Comparison of ENCODE assay signal across 13 mouse cellular contexts in genomic region chr8:117342735-117343385, GRCm38 (mm10).
DNase-seq lines count a peak whose midpoint lies in the region; ATAC-seq and TF ChIP-seq lines count a peak whose summit lies in the region.
"Had no signal": no experiment of that assay in that cellular context is flagged by ENCODE, and none has a peak within 500 bp of the region (broad histone marks: within the 10 kb centered on the region; RNA-seq: fewer than 3 reads in every experiment).

No protein-coding gene starts in this region.

- H3K4me2 ChIP-seq in kidney, postnatal 0 days (ENCODE audit: low read length): no peak overlapping the region
- H3K4me2 ChIP-seq in kidney, embryonic 14.5 days (replicated peaks; ENCODE audit: low read depth, low read length): no peak overlapping the region
- peak overlapping the region; percentile 6; the same call in 1 of the 2 replicates for H3K4me2 ChIP-seq in intestine, postnatal 0 days (replicated peaks; ENCODE audit: low read depth)
- H3K4me2 ChIP-seq: forebrain, embryonic 13.5 days; hindbrain, embryonic 13.5 days; midbrain, embryonic 15.5 days had no signal

- no peak overlapping the region for H3K4me3 ChIP-seq in kidney, postnatal 0 days (replicated peaks; ENCODE audit: low read depth, low read length)
- H3K4me3 ChIP-seq in kidney, embryonic 14.5 days (ENCODE audit: low read length): no peak overlapping the region
- no peak overlapping the region for H3K4me3 ChIP-seq in MEL (ENCODE audit: control insufficient read depth in 1 of 2, insufficient read depth in 1 of 2, low read depth in 2 of 2, low read length in 2 of 2)
- no peak overlapping the region for H3K4me3 ChIP-seq in intestine, postnatal 0 days (ENCODE audit: low read depth, low read length)
- no peak overlapping the region for H3K4me3 ChIP-seq in small intestine, adult 2 months (ENCODE audit: low read depth, low read length)
- H3K4me3 ChIP-seq in thymus, adult 2 months (ENCODE audit: control insufficient read depth, insufficient read depth, low read length): no peak overlapping the region
- H3K4me3 ChIP-seq: forebrain, embryonic 13.5 days; hindbrain, embryonic 13.5 days; midbrain, embryonic 15.5 days had no signal

- TF ChIP-seq EP300 in MEL (IDR thresholded peaks at IDR 0.05; ENCODE audit: low read depth in 1 of 2, low read length in 2 of 2): peak in 1 of 2 experiments; percentile 6; a peak in 1 of 4 replicates

- H3K27ac ChIP-seq in kidney, postnatal 0 days: peak overlapping the region; percentile 13; the same call in 1 of the 2 replicates
- H3K27ac ChIP-seq in kidney, embryonic 14.5 days (ENCODE audit: low read depth, low read length): no peak overlapping the region
- no peak overlapping the region for H3K27ac ChIP-seq in MEL (ENCODE audit: control insufficient read depth, low read depth, low read length)
- H3K27ac ChIP-seq in intestine, postnatal 0 days (ENCODE audit: low read depth, low read length): no peak overlapping the region
- peak overlapping the region; percentile 35 for H3K27ac ChIP-seq in small intestine, adult 2 months (ENCODE audit: insufficient read depth, low read depth, low read length)
- no peak overlapping the region for H3K27ac ChIP-seq in thymus, adult 2 months (ENCODE audit: control insufficient read depth, insufficient read depth, low read length)
- H3K27ac ChIP-seq: hindbrain, embryonic 13.5 days; midbrain, embryonic 15.5 days had no signal

- H3K9ac ChIP-seq in kidney, postnatal 0 days (ENCODE audit: low read depth, low read length): no peak overlapping the region
- H3K9ac ChIP-seq in kidney, embryonic 14.5 days (ENCODE audit: low read depth, low read length): no peak overlapping the region
- H3K9ac ChIP-seq in MEL (ENCODE audit: control insufficient read depth, low read depth, low read length, poor library complexity, severe bottlenecking): no peak overlapping the region
- H3K9ac ChIP-seq in intestine, postnatal 0 days (ENCODE audit: low read depth, low read length): no peak overlapping the region
- H3K9ac ChIP-seq: forebrain, embryonic 13.5 days; hindbrain, embryonic 13.5 days; midbrain, embryonic 15.5 days had no signal

- DNase-seq in kidney, postnatal 0 days (ENCODE audit: low spot score): no peak
- DNase-seq in MEL (ENCODE audit: low read depth, low spot score): peak; percentile 23
- DNase-seq in urinary bladder, postnatal 36 days (ENCODE audit: low spot score in 2 of 2): no peak
- DNase-seq in cerebellum, adult 11-12 months: no peak
- DNase-seq in thymus, adult 2 months: no peak
- DNase-seq: gastrocnemius, postnatal 36 days; kidney, postnatal 4 days had no signal

- H3K79me2 ChIP-seq in MEL (ENCODE audit: control insufficient read depth, insufficient read depth, low read length, poor library complexity): peaks cover 39% of the 10 kb centered on the region

- H3K9me3 ChIP-seq in kidney, postnatal 0 days (replicated peaks; ENCODE audit: low read length): no peaks in the 10 kb centered on the region
- H3K9me3 ChIP-seq in kidney, embryonic 14.5 days (ENCODE audit: control insufficient read depth, low read length): no peaks in the 10 kb centered on the region
- no peaks in the 10 kb centered on the region for H3K9me3 ChIP-seq in MEL (replicated peaks; ENCODE audit: insufficient read depth, low read length)
- no peaks in the 10 kb centered on the region for H3K9me3 ChIP-seq in intestine, postnatal 0 days (ENCODE audit: control insufficient read depth)
- H3K9me3 ChIP-seq: forebrain, embryonic 13.5 days; hindbrain, embryonic 13.5 days; midbrain, embryonic 15.5 days had no signal

- no peak for TF ChIP-seq POLR2A in MEL (IDR thresholded peaks at IDR 0.05; ENCODE audit: control insufficient read depth in 1 of 2, insufficient read depth in 1 of 2, low read depth in 1 of 2, low read length in 2 of 2, poor library complexity in 1 of 2)
- TF ChIP-seq POLR2A in small intestine, adult 2 months (IDR thresholded peaks at IDR 0.05; ENCODE audit: low read depth, low read length): no peak
- TF ChIP-seq POLR2A in thymus, adult 2 months (IDR thresholded peaks at IDR 0.05; ENCODE audit: control insufficient read depth, extremely low read depth, insufficient read depth, low read length, poor library complexity): no peak

- peaks cover 36% of the 10 kb centered on the region for H3K4me1 ChIP-seq in kidney, postnatal 0 days (replicated peaks; ENCODE audit: insufficient read depth, low read length)
- H3K4me1 ChIP-seq in kidney, embryonic 14.5 days (ENCODE audit: control insufficient read depth, insufficient read depth, low read length): peaks cover 33% of the 10 kb centered on the region
- peaks cover under 1 to 24% of the 10 kb centered on the region in 2 experiments for H3K4me1 ChIP-seq in MEL (ENCODE audit: control insufficient read depth in 1 of 2, insufficient read depth in 2 of 2, low read length in 2 of 2)
- H3K4me1 ChIP-seq in intestine, postnatal 0 days (replicated peaks; ENCODE audit: control insufficient read depth, insufficient read depth, low read length): peaks cover 18% of the 10 kb centered on the region
- H3K4me1 ChIP-seq in small intestine, adult 2 months (ENCODE audit: control insufficient read depth, insufficient read depth, insufficient read length, low read length): peaks cover 54% of the 10 kb centered on the region
- H3K4me1 ChIP-seq in thymus, adult 2 months (replicated peaks; ENCODE audit: control insufficient read depth, insufficient read depth, low read length): peaks cover 36% of the 10 kb centered on the region

- H3K27me3 ChIP-seq in kidney, postnatal 0 days (ENCODE audit: insufficient read depth, low read length): no peaks in the 10 kb centered on the region
- H3K27me3 ChIP-seq in kidney, embryonic 14.5 days (ENCODE audit: control insufficient read depth, insufficient read depth, low read length): no peaks in the 10 kb centered on the region
- H3K27me3 ChIP-seq in MEL (ENCODE audit: control insufficient read depth in 1 of 2, insufficient read depth in 2 of 2, low read length in 2 of 2): no peaks in the 10 kb centered on the region
- no peaks in the 10 kb centered on the region for H3K27me3 ChIP-seq in intestine, postnatal 0 days (replicated peaks; ENCODE audit: control insufficient read depth, insufficient read depth, low read length)
- H3K27me3 ChIP-seq in small intestine, adult 2 months (ENCODE audit: control insufficient read depth, insufficient read depth, low read length): no peaks in the 10 kb centered on the region
- no peaks in the 10 kb centered on the region for H3K27me3 ChIP-seq in thymus, adult 2 months (ENCODE audit: control insufficient read depth, insufficient read depth, low read length)
- H3K27me3 ChIP-seq: forebrain, embryonic 13.5 days; hindbrain, embryonic 13.5 days; midbrain, embryonic 15.5 days had no signal

- no peak for TF ChIP-seq RAD21 in MEL (IDR thresholded peaks at IDR 0.05; ENCODE audit: low read depth, low read length)

- no peak for TF ChIP-seq CTCF in kidney, postnatal 0 days (IDR thresholded peaks at IDR 0.05; ENCODE audit: low read depth)
- no peak for TF ChIP-seq CTCF in MEL (IDR thresholded peaks at IDR 0.05 in 2 of 3, conservative IDR thresholded peaks at IDR 0.05 in 1 of 3; ENCODE audit: control insufficient read depth in 1 of 3, insufficient read depth in 1 of 3, low read depth in 2 of 3, low read length in 3 of 3, poor library complexity in 1 of 3, severe bottlenecking in 1 of 3)
- TF ChIP-seq CTCF in intestine, postnatal 0 days (IDR thresholded peaks at IDR 0.05; ENCODE audit: low read depth): no peak
- no peak for TF ChIP-seq CTCF in small intestine, adult 2 months (IDR thresholded peaks at IDR 0.05; ENCODE audit: extremely low read depth, insufficient read length, insufficient replicate concordance, low read depth, low read length)
- no peak for TF ChIP-seq CTCF in thymus, adult 2 months (IDR thresholded peaks at IDR 0.05; ENCODE audit: borderline replicate concordance, control insufficient read depth, extremely low read depth, insufficient read depth, low read length, poor library complexity)

- no peaks in the 10 kb centered on the region for H3K36me3 ChIP-seq in kidney, postnatal 0 days (ENCODE audit: insufficient read depth, low read length)
- no peaks in the 10 kb centered on the region for H3K36me3 ChIP-seq in kidney, embryonic 14.5 days (ENCODE audit: control insufficient read depth, insufficient read depth, low read length)
- peaks cover 0 to 17% of the 10 kb centered on the region in 2 experiments; a peak in 2 of 4 replicates for H3K36me3 ChIP-seq in MEL (ENCODE audit: control insufficient read depth in 1 of 2, insufficient read depth in 2 of 2, low read length in 2 of 2)
- no peaks in the 10 kb centered on the region for H3K36me3 ChIP-seq in intestine, postnatal 0 days (ENCODE audit: control insufficient read depth, insufficient read depth)
- H3K36me3 ChIP-seq in small intestine, adult 2 months (ENCODE audit: control insufficient read depth, insufficient read depth, low read length): no peaks in the 10 kb centered on the region
- H3K36me3 ChIP-seq in thymus, adult 2 months (ENCODE audit: control insufficient read depth, insufficient read depth, low read length): no peaks in the 10 kb centered on the region
- H3K36me3 ChIP-seq: hindbrain, embryonic 13.5 days; midbrain, embryonic 15.5 days had no signal

- ATAC-seq in kidney, postnatal 0 days (replicated peaks; ENCODE audit: low FRiP score, low read depth): no peak
- no peak for ATAC-seq in kidney, embryonic 14.5 days (ENCODE audit: low FRiP score, low TSS enrichment)
- ATAC-seq in intestine, postnatal 0 days: no peak
- ATAC-seq: forebrain, embryonic 13.5 days; midbrain, embryonic 15.5 days had no signal

- 61% methylated on average over 8 of the region's 8 CpGs for WGBS in kidney, postnatal 0 days
- 64% methylated on average over 8 of the region's 8 CpGs for WGBS in kidney, embryonic 14.5 days
- 40% methylated on average over 8 of the region's 8 CpGs for WGBS in intestine, postnatal 0 days
- WGBS in small intestine, adult 2 months: 57% methylated on average over 8 of the region's 8 CpGs
- 64% methylated on average over 8 of the region's 8 CpGs for WGBS in thymus, adult 2 months

TF ChIP-seq in MEL, 35 proteins besides CTCF, POLR2A, EP300 and RAD21:
- TF ChIP-seq SIN3A (IDR thresholded peaks at IDR 0.05; ENCODE audit: low read length) (no peak), TBP (IDR thresholded peaks at IDR 0.05; ENCODE audit: low read depth, low read length) (no peak), HCFC1 (IDR thresholded peaks at IDR 0.05; ENCODE audit: low read depth, low read length) (no peak), TAL1 (IDR thresholded peaks at IDR 0.05; ENCODE audit: low read length) (no peak), MAFK (IDR thresholded peaks at IDR 0.05; ENCODE audit: borderline replicate concordance, low read depth, low read length) (no peak), POLR2AphosphoS5 (IDR thresholded peaks at IDR 0.05; ENCODE audit: borderline replicate concordance, low read depth, low read length) (no peak), UBTF (IDR thresholded peaks at IDR 0.05; ENCODE audit: borderline replicate concordance, insufficient read depth, low read depth, low read length) (no peak)

Comparison
In these comparisons a context has a peak if more than half of its experiments do, and no peak if none do; other contexts are left out.
1. H3K27ac ChIP-seq: peak in kidney, postnatal 0 days (single experiment) and small intestine, adult 2 months (single experiment); none in kidney, embryonic 14.5 days (single experiment), MEL (single experiment), intestine, postnatal 0 days (single experiment) and thymus, adult 2 months (single experiment).